Mouse (Mus musculus) forebrain, embryonic 11.5 days (tissue): ENCODE results near the gene Spata32. TPM values are rescaled to one million over a fixed set of nuclear protein-coding genes. Genes with fewer than 3 reads are reported as not detected.
"Not testable (repeated sequence)": the region's sequence is repeated elsewhere in the genome, so short reads cannot be mapped to it uniquely, and the experiment has no call there.

ENCODE experiments used
- ATAC-seq: fragments of 200-750 bp; cut with Nextera tagmentation; replicated peaks from 2 replicates; pipeline ENCODE4 v1.8.0; 2017; ENCODE audit warnings: moderate TSS enrichment; ENCODE audit not compliant: low FRiP score
- DNase-seq: peaks from one replicate; pipeline ENCODE4 v3.0.0-alpha.2; 2017; ENCODE audit warnings: low spot score
- H3K27ac ChIP-seq: fragments of 300-500 bp; sonication (generic); 2 replicates; pipeline ENCODE4 v1.5.1; 2014; ENCODE audit warnings: low read depth, low read length
- H3K27me3 ChIP-seq: fragments of 300-500 bp; sonication (generic); 2 replicates; pipeline ENCODE4 v1.6.1; 2014; ENCODE audit warnings: mild to moderate bottlenecking, low read length, mixed read lengths; ENCODE audit not compliant: control insufficient read depth, insufficient read depth
- H3K36me3 ChIP-seq: fragments of 300-500 bp; sonication (generic); 2 replicates; pipeline ENCODE4 v1.6.1; 2014; ENCODE audit warnings: mild to moderate bottlenecking, low read length, moderate library complexity, mixed read lengths; ENCODE audit not compliant: control insufficient read depth, insufficient read depth
- H3K4me1 ChIP-seq: fragments of 300-500 bp; sonication (generic); replicated peaks from 2 replicates; pipeline ENCODE4 v1.6.1; 2014; ENCODE audit warnings: low read length, mixed read lengths; ENCODE audit not compliant: control insufficient read depth, insufficient read depth
- H3K4me2 ChIP-seq: fragments of 300-500 bp; sonication (generic); 2 replicates; pipeline ENCODE4 v1.6.1; 2014; ENCODE audit warnings: low read depth, mild to moderate bottlenecking, low read length, moderate library complexity, mixed read lengths; ENCODE audit not compliant: severe bottlenecking
- H3K4me3 ChIP-seq: fragments of 300-500 bp; sonication (generic); 2 replicates; pipeline ENCODE4 v1.5.1; 2014; ENCODE audit warnings: low read depth, low read length
- H3K9ac ChIP-seq: fragments of 300-500 bp; sonication (generic); 2 replicates; pipeline ENCODE4 v1.6.1; 2014; ENCODE audit warnings: low read length
- H3K9me3 ChIP-seq: fragments of 300-500 bp; sonication (generic); 2 replicates; pipeline ENCODE4 v1.6.1; 2016; ENCODE audit warnings: low read length, mixed read lengths; ENCODE audit not compliant: control insufficient read depth
- WGBS: fragments of 180-500 bp; shearing (Covaris S2); extraction: QIAGEN DNeasy Blood & Tissue Kit; methylation state at CpG from one replicate; pipeline ENCODE4 v1.1.7; 2014; 5-methylcytosine and 5-hydroxymethylcytosine counted together
- polyA plus RNA-seq: library from polyadenylated mRNA; unstranded; fragments of >200 nt; fragmentation: Nextera tagmentation; extraction: Ambion mirVana; gene quantifications from 2 replicates; pipeline ENCODE4 v1.2.1, GENCODE M21; 2014

Gene Spata32
- polyA plus RNA-seq, 1 experiment from 2014 or later: not detected

GRCm38 (mm10) chr11:103223444-103223843, 5.2 kb upstream of the Spata32 start:
- no peak for ATAC-seq
- no peak overlapping the region for H3K4me2 ChIP-seq
- no peaks in the 10 kb centered on the region for H3K9me3 ChIP-seq
- DNase-seq: no peak
- H3K4me3 ChIP-seq: no peak overlapping the region
- H3K36me3 ChIP-seq: peaks cover 6% of the 10 kb centered on the region
- H3K9ac ChIP-seq: no peak overlapping the region
- 87% methylated on average over 10 of the region's 10 CpGs for WGBS
- H3K27ac ChIP-seq: 0 out of 2 replicates have a peak overlapping the region, but pooled peaks have one; percentile 12
- no peaks in the 10 kb centered on the region for H3K27me3 ChIP-seq
- no peaks in the 10 kb centered on the region for H3K4me1 ChIP-seq

GRCm38 (mm10) chr11:103222718-103223117, 4.5 kb upstream of the Spata32 start:
- not testable (repeated sequence) for DNase-seq, H3K27ac ChIP-seq, H3K4me3 ChIP-seq, H3K9me3 ChIP-seq, H3K36me3 ChIP-seq, ATAC-seq, H3K9ac ChIP-seq, H3K4me1 ChIP-seq, H3K27me3 ChIP-seq, H3K4me2 ChIP-seq
- 92% methylated on average over 3 of the region's 4 CpGs for WGBS

- H3K4me3 ChIP-seq: no peak overlapping the region
- no peak overlapping the region for H3K9ac ChIP-seq
- no peak overlapping the region for H3K4me2 ChIP-seq
- DNase-seq (no peak), ATAC-seq (no peak)
- H3K27ac ChIP-seq: no peak overlapping the region
- 0 out of 2 replicates have a peak, but pooled peaks cover 2% of the 10 kb centered on the region for H3K4me1 ChIP-seq
- peaks cover 6% of the 10 kb centered on the region for H3K36me3 ChIP-seq
- H3K27me3 ChIP-seq: no peaks in the 10 kb centered on the region
- 90% methylated on average over 6 of the region's 6 CpGs for WGBS
- no peaks in the 10 kb centered on the region for H3K9me3 ChIP-seq
Observed at GRCm38 (mm10) chr11:103221437-103221836, 3.2 kb upstream of the Spata32 start.

GRCm38 (mm10) chr11:103219995-103220394, 1.8 kb upstream of the Spata32 start:
- no peak for DNase-seq

GRCm38 (mm10) chr11:103219259-103219658, 1.0 kb upstream of the Spata32 start:
- ATAC-seq (no peak), DNase-seq (no peak)
- Histone ChIP-seq H3K27me3 (no peaks in the 10 kb centered on the region), H3K4me3 (no peak overlapping the region), H3K9me3 (no peaks in the 10 kb centered on the region), H3K4me1 (0 out of 2 replicates have a peak, but pooled peaks cover 2% of the 10 kb centered on the region), H3K4me2 (no peak overlapping the region), H3K36me3 (peaks cover 6% of the 10 kb centered on the region), H3K27ac (no peak overlapping the region), H3K9ac (no peak overlapping the region)
- WGBS: 91% methylated on average over 5 of the region's 5 CpGs

More at GRCm38 (mm10) chr11:103219995-103220394, 1.8 kb upstream of the Spata32 start:
- Histone ChIP-seq H3K4me3 (no peak overlapping the region), H3K36me3 (peaks cover 6% of the 10 kb centered on the region), H3K4me1 (0 out of 2 replicates have a peak, but pooled peaks cover 2% of the 10 kb centered on the region), H3K27ac (no peak overlapping the region), H3K4me2 (no peak overlapping the region), H3K9me3 (no peaks in the 10 kb centered on the region), H3K27me3 (no peaks in the 10 kb centered on the region), H3K9ac (no peak overlapping the region)
- 86% methylated on average over 4 of the region's 4 CpGs for WGBS
- no peak for ATAC-seq

- Histone ChIP-seq H3K36me3 (peaks cover 6% of the 10 kb centered on the region), H3K27ac (no peak overlapping the region), H3K9ac (peak overlapping the region; percentile 58), H3K9me3 (no peaks in the 10 kb centered on the region), H3K4me1 (0 out of 2 replicates have a peak, but pooled peaks cover 2% of the 10 kb centered on the region), H3K27me3 (no peaks in the 10 kb centered on the region), H3K4me3 (peak overlapping the region; percentile 28), H3K4me2 (peak overlapping the region; percentile 92)
- peak; percentile 55; the same call in 1 of the 2 replicates for ATAC-seq
- no peak for DNase-seq
- WGBS: 11% methylated on average over 6 of the region's 6 CpGs
Observed at GRCm38 (mm10) chr11:103218517-103218901, 277 bp upstream of the Spata32 start.

GRCm38 (mm10) chr11:103215355-103215754, 2.9 kb downstream of the Spata32 start:
- H3K27ac ChIP-seq: no peak overlapping the region
- no peaks in the 10 kb centered on the region for H3K27me3 ChIP-seq
- no peaks in the 10 kb centered on the region for H3K9me3 ChIP-seq
- H3K9ac ChIP-seq: no peak overlapping the region
- WGBS: 82% methylated on average over 1 of the region's 1 CpGs
- H3K4me2 ChIP-seq: no peak overlapping the region
- no peaks in the 10 kb centered on the region for H3K36me3 ChIP-seq
- 0 out of 2 replicates have a peak, but pooled peaks cover 2% of the 10 kb centered on the region for H3K4me1 ChIP-seq
- no peak for ATAC-seq
- no peak overlapping the region for H3K4me3 ChIP-seq
- DNase-seq: no peak

- 88% methylated on average over 5 of the region's 5 CpGs for WGBS
- H3K4me2 ChIP-seq: no peak overlapping the region
- no peak overlapping the region for H3K27ac ChIP-seq
- H3K4me1 ChIP-seq: 0 out of 2 replicates have a peak, but pooled peaks cover 2% of the 10 kb centered on the region
- no peaks in the 10 kb centered on the region for H3K9me3 ChIP-seq
- H3K36me3 ChIP-seq: no peaks in the 10 kb centered on the region
- DNase-seq: no peak
- H3K27me3 ChIP-seq: no peaks in the 10 kb centered on the region
- H3K4me3 ChIP-seq: no peak overlapping the region
- ATAC-seq: no peak
- no peak overlapping the region for H3K9ac ChIP-seq
Observed at GRCm38 (mm10) chr11:103213712-103214111, 4.5 kb downstream of the Spata32 start.

- no peaks in the 10 kb centered on the region for H3K9me3 ChIP-seq
- no peaks in the 10 kb centered on the region for H3K36me3 ChIP-seq
- no peaks in the 10 kb centered on the region for H3K4me1 ChIP-seq
- H3K9ac ChIP-seq: no peak overlapping the region
- no peaks in the 10 kb centered on the region for H3K27me3 ChIP-seq
- no peak overlapping the region for H3K4me3 ChIP-seq
- ATAC-seq (no peak), DNase-seq (no peak)
- no peak overlapping the region for H3K27ac ChIP-seq
- no peak overlapping the region for H3K4me2 ChIP-seq
- 75% methylated on average over 8 of the region's 8 CpGs for WGBS
Observed at GRCm38 (mm10) chr11:103210291-103210690, 7.9 kb downstream of the Spata32 start.
